Mouse (Mus musculus) ES-Bruce4 (cell line): Measurements from ENCODE around the gene Rhof. TPM values are rescaled to one million over a fixed set of nuclear protein-coding genes. Genes with fewer than 3 reads are reported as not detected.

Source experiments
- H3K27ac ChIP-seq: 2 replicates; pipeline ENCODE4 v1.5.1; 2012; ENCODE audit warnings: low read length, inconsistent platforms; ENCODE audit not compliant: insufficient read depth
- H3K27me3 ChIP-seq: 2 replicates; pipeline ENCODE4 v1.6.1; 2012; ENCODE audit warnings: mild to moderate bottlenecking, low read length, inconsistent platforms; ENCODE audit not compliant: control insufficient read depth, poor library complexity, insufficient read depth, severe bottlenecking
- H3K36me3 ChIP-seq: 2 replicates; pipeline ENCODE4 v1.6.1; 2012; ENCODE audit warnings: inconsistent platforms, mild to moderate bottlenecking, low read length, moderate library complexity; ENCODE audit not compliant: control insufficient read depth, poor library complexity, insufficient read depth, severe bottlenecking
- H3K4me1 ChIP-seq: one replicate; pipeline ENCODE4 v1.8.1; 2011; ENCODE audit warnings: low read length; ENCODE audit not compliant: control insufficient read depth, insufficient read depth
- H3K4me3 ChIP-seq: 2 replicates; pipeline ENCODE4 v1.5.1; 2011; ENCODE audit warnings: low read depth, mild to moderate bottlenecking, low read length
- H3K9ac ChIP-seq: 2 replicates; pipeline ENCODE4 v1.6.1; 2012; ENCODE audit warnings: low read depth, mild to moderate bottlenecking, inconsistent platforms; ENCODE audit not compliant: poor library complexity, severe bottlenecking
- H3K9me3 ChIP-seq: replicated peaks from 2 replicates; pipeline ENCODE4 v1.6.1; 2012; ENCODE audit warnings: mild to moderate bottlenecking, low read length, inconsistent platforms; ENCODE audit not compliant: control insufficient read depth, poor library complexity, insufficient read depth, severe bottlenecking
- CTCF ChIP-seq: IDR thresholded peaks from one replicate; pipeline ENCODE4 v1.8.1; 2011; ENCODE audit warnings: low read depth, low read length
- EP300 ChIP-seq: IDR thresholded peaks from 2 replicates; pipeline ENCODE4 v1.6.1; 2011; ENCODE audit warnings: low read depth, low read length; ENCODE audit not compliant: insufficient read depth
- POLR2A ChIP-seq: IDR thresholded peaks from one replicate; pipeline ENCODE4 v1.8.1; 2011; ENCODE audit warnings: low read length; ENCODE audit not compliant: insufficient read depth
- polyA plus RNA-seq: library from polyadenylated mRNA; stranded (reverse); fragments of >200 nt; gene quantifications from 2 replicates; pipeline ENCODE4 v1.2.4, GENCODE M21; 2011; ENCODE audit warnings: low read depth; ENCODE audit not compliant: missing spikeins, insufficient read depth, insufficient read length

The Rhof gene
- polyA plus RNA-seq, 1 experiment: 1.6 TPM

DNA sequence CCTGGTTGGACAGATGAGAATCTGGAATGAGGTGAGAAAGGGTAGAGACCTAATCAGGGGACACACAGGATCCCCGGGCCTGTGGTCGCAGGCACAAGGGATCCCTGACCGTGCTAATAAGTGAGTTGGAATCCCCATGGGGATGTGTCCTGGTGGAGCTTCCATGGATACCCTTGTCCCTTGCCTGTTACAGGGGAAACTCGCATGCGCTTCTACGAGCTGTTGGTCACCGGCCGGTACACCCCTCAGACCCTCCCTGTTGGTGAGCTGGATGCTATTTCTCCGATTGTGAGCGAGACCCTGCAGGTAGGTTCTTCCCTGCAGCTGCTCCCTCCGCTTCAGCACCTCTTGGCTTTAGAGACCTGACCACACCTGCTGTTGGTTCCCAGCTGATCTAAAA lies 13.9 kb upstream of the Rhof start:
- no peak for TF ChIP-seq POLR2A
- TF ChIP-seq EP300: no peak
- no peak for TF ChIP-seq CTCF
- Histone ChIP-seq H3K4me1 (peaks cover 12% of the 10 kb centered on the region), H3K27me3 (no peaks in the 10 kb centered on the region), H3K9ac (no peak overlapping the region), H3K27ac (no peak overlapping the region), H3K4me3 (no peak overlapping the region), H3K9me3 (no peaks in the 10 kb centered on the region), H3K36me3 (no peaks in the 10 kb centered on the region)

DNA sequence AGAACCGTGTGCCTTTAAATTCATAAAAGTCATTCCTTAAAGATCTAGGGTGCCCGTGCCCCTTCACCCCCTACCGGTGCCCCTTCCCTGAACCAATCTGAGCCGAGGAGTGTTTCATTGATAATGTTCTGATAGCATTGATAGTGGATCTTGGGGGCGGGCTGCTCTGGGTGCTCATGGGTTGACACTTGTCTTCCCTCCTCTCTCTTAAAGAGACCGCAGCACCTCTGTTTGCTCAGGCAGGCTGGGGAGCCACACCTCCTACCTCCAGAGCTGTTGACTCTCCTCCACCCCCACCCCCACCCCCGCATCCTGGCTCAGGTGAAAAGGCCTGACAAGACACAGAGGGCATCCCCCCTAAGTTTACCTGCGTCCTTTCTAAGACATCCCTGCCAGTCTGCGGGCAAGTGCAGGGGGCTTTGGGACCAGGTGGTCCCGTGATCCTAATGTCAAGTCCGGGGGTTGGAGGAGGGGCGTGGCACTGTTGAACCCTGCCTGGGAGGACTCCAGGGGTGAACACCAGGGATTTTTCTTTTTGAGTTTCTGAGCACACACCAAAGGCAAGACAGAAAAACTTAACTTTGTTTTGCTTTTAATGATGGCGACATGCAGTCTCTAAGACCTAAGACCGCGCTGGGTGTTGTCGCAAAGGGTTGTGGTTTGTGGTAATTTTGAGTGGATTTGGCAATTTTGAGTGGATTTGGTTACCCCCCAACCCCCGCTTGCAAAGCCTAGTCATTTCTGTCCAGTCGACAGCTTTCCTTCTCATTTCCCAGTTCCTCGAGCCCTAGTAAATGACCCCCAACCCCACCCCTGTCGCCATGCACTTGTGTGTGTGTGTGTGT lies 12.5 kb upstream of the Rhof start:
- no peak overlapping the region for H3K4me3 ChIP-seq
- TF ChIP-seq POLR2A: no peak
- TF ChIP-seq EP300: no peak
- H3K9ac ChIP-seq: no peak overlapping the region
- H3K9me3 ChIP-seq: no peaks in the 10 kb centered on the region
- peaks cover 12% of the 10 kb centered on the region for H3K4me1 ChIP-seq
- H3K27ac ChIP-seq: no peak overlapping the region
- H3K36me3 ChIP-seq: no peaks in the 10 kb centered on the region
- no peaks in the 10 kb centered on the region for H3K27me3 ChIP-seq

DNA sequence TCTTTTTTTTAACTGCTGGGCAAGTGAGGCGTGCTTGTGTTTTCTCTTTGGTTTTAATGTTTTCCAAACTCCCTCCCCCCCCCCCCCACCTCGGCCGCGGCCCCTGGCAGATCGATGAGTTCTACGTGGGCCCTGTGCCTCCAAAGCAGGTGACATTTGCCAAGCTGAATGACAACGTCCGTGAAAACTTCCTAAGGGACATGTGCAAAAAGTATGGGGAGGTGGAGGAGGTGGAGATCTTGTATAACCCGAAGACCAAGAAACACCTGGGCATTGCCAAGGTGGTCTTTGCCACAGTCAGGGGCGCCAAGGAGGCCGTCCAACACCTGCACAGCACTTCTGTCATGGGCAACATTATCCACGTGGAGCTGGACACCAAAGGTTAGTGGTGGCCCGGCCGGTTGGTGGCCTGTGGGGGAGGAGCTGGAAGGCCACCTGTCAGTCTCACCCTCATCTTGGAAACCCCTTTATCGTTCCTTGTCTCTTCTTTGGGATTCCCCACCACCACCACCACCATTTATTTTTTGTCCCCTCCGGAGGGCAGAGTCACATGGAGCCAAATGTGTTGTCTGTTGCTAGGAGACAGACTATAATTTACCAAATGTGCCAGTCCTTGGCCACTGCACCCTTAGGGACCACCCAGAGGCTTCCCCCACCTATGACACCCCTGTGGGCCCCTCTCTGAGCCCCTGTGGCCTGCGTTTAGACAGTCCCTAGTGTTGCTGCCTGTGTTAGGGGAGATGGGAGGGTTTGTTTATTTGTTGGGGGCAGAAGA lies 11.7 kb upstream of the Rhof start:
- Histone ChIP-seq H3K4me1 (peaks cover 10% of the 10 kb centered on the region), H3K27me3 (no peaks in the 10 kb centered on the region)

DNA sequence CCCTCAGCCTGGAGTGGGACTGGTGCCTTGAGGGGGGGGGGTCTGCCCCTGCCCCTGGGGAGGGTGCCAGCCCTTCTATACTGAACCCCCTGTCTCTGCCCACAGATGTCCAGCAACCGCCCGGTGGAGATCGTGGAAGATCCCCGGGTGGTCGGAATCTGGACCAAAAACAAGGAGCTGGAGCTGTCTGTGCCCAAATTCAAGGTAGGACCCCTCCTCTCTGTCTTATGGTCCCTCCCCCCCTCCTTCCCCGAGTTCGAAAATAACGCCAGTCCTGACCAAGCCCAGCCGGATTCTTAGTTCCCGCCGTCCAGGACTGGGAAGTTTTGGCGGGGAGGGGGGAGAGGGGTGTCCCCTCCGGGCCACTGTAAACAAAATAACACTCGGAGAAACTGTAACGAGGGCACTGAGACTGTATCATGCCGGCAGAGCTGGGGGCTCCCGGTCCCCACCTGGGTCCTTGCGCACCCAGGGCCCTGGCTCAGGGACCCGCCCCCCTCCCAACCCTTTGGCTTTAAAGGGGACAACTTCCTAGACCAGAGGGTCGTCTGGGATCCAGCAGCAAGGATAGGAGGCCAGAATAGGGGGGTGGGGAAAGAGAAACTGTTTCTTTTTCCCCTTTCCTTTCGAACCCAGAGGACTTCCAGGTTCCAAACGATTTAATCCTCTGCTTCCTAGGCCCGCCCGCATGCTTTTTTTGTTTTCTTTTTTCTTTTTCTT lies 10.9 kb upstream of the Rhof start:
- H3K4me1 ChIP-seq: peaks cover 10% of the 10 kb centered on the region
- no peak for TF ChIP-seq CTCF
- no peak for TF ChIP-seq EP300
- TF ChIP-seq POLR2A: no peak

More for the DNA sequence above, 11.7 kb upstream of the Rhof start:
- Histone ChIP-seq H3K9me3 (no peaks in the 10 kb centered on the region), H3K9ac (peak overlapping the region; percentile 98; the same call in 1 of the 2 replicates), H3K4me3 (no peak overlapping the region), H3K36me3 (no peaks in the 10 kb centered on the region), H3K27ac (no peak overlapping the region)
- TF ChIP-seq POLR2A: no peak
- TF ChIP-seq CTCF: no peak

DNA sequence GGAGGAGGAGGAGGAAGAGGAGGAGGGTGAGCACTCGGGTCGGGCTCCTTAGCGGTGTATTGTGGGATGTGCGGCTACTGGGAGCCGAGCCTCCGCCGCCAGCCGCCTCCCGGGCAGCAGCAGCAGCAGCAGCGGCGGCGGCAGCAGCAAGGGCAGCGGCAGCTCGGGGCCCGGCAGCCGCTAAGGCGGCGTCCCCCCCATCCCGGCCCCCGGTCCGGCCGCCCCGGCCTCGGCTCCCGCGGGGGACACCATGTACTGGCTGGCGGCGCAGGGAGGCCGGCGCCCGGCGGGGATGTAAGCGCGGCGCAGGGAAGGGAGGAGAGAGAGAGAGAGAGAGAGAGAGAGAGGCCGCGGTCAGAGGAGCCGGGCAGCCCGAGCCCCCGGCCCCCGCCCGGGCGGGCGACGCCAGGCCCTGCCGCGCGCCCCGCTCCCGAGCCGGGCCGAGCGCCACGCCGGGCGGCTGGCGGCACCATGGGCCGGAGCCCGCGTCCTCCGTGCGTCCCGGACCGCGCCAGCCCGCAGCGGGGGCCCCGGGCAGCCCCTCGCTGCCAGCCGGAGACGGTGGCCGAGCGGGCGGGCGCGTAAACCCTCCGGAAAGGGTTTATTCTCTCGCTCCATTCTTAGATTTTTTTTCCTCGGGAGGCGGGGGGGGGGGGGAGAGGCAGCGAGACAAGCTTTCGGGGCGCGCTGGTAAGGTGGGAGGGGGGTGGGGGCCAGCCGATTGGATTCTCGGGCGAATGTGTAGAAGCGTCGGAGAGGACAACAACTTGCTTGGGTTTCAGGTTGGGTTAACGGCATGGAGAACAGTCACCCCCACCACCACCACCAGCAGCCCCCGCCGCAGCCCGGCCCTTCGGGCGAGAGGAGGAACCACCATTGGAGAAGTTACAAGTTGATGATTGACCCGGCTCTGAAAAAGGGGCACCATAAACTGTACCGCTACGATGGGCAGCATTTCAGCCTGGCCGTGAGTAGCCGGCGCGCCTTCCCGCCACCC lies 10.0 kb upstream of the Rhof start, which contains the start of gene Setd1b:
TSS of gene Setd1b (plus strand) at position 33 of the 997 bp plus-strand sequence.
- H3K36me3 ChIP-seq: no peaks in the 10 kb centered on the region
- H3K9ac ChIP-seq: peak within 1 kb of the TSS; percentile 98
- H3K27me3 ChIP-seq: no peaks in the 10 kb centered on the region
- no peaks in the 10 kb centered on the region for H3K9me3 ChIP-seq
- TF ChIP-seq EP300: no peak
- TF ChIP-seq POLR2A: no peak
- TF ChIP-seq CTCF: no peak
- peaks cover 7% of the 10 kb centered on the region for H3K4me1 ChIP-seq
- peak within 1 kb of the TSS; percentile 73 for H3K27ac ChIP-seq
- H3K4me3 ChIP-seq: peak within 1 kb of the TSS; percentile 92

More for the DNA sequence above, 10.9 kb upstream of the Rhof start:
- H3K27me3 ChIP-seq: no peaks in the 10 kb centered on the region
- peak overlapping the region; percentile 98 for H3K9ac ChIP-seq
- H3K9me3 ChIP-seq: no peaks in the 10 kb centered on the region
- no peaks in the 10 kb centered on the region for H3K36me3 ChIP-seq
- no peak overlapping the region for H3K27ac ChIP-seq
- H3K4me3 ChIP-seq: peak overlapping the region; percentile 92
